11 mouse cellular contexts compared by ENCODE assay signal in the genomic region with DNA sequence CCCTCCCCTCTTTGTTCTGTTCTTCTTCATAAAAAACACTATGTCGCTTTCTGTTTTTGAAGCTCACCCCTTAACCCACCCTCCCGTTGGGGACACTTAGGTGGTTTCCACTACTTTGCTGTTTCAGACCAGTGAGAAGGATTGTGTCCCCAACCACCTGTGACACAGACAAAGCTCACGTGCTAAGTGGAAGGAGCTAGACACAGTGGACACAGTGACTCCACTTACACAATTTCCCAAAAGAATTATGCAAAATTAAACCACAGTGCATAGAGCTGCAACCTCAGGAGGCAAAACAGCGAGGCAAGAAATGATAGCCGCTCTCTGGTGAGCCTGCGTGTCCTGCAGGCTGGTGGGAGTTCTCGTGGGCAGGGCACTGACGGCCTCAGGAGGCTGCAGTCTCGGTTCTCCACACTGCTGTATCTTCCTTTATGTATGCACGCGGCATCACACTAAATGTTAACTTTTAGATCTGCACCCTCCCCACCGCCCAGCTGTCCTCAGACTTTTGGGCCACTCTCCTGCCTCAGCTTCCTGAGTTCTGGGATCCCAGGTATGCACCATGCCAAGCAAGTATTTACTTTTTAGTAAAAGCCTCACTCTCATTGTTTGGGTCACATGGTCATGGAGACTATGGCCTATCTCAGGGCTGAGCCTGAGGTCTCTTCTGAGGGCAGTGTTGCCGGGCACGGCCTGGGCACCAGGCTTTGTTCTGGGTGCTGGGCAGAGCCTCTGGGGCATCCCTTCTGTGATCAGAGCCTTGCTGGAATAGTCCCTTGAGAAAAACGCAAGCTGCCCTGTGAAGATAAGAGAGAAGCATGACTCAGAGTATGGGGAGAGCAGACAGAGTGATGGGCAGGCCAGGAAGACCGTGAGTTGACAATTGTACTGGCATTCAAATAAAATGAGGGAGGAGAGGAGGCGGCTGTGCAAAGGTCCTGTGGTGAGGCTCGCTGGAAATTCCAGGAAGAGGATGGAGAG. TPM values are rescaled to one million over a fixed set of nuclear protein-coding genes. Genes with fewer than 3 reads are reported as not detected.
A peak's percentile ranks its signal among the peaks of the same experiment; 100 is the strongest.
DNase-seq lines count a peak whose midpoint lies in the region; ATAC-seq and TF ChIP-seq lines count a peak whose summit lies in the region.
"Had no signal": no experiment of that assay in that cellular context is flagged by ENCODE, and none has a peak within 500 bp of the region (broad histone marks: within the 10 kb centered on the region; RNA-seq: fewer than 3 reads in every experiment).

No protein-coding gene starts in this region.

- peak; percentile 99 for TF ChIP-seq EP300 in liver, postnatal 0 days (IDR thresholded peaks at IDR 0.05; ENCODE audit: low read depth)

- no peaks in the 10 kb centered on the region for H3K27me3 ChIP-seq in heart, embryonic 12.5 days (replicated peaks)
- no peaks in the 10 kb centered on the region for H3K27me3 ChIP-seq in liver, postnatal 0 days (ENCODE audit: insufficient read depth, low read length)
- H3K27me3 ChIP-seq: midbrain, embryonic 12.5 days had no signal

- TF ChIP-seq CTCF in liver, postnatal 0 days (IDR thresholded peaks at IDR 0.05; ENCODE audit: low read depth) = no peak

- H3K4me3 ChIP-seq in heart, embryonic 12.5 days = no peak overlapping the region
- H3K4me3 ChIP-seq in liver, postnatal 0 days (ENCODE audit: low read depth, low read length) = peak overlapping the region; percentile 18; the same call in 1 of the 2 replicates
- H3K4me3 ChIP-seq: midbrain, embryonic 12.5 days had no signal

- intact Hi-C loops in heart, postnatal 25 days (cut with DNase I) = loop anchor here (2.0 to 5.0 kb wide), 2 partner anchors 52 to 95 kb away; no protein-coding TSS in a partner anchor

- peak; percentile 92 for ATAC-seq in heart, embryonic 12.5 days (ENCODE audit: insufficient number of reproducible peaks, low FRiP score)
- ATAC-seq in CD4-positive, CD25-positive, alpha-beta regulatory T cell, adult 4 months = peak; percentile 8
- ATAC-seq in common myeloid progenitor, adult 5-6 weeks (replicated peaks; ENCODE audit: low read depth, poor library complexity, severe bottlenecking) = peak; percentile 82
- peak; percentile 94 for ATAC-seq in liver, postnatal 0 days
- no peak for ATAC-seq in inflammation-experienced regulatory T-cells, adult 6 months
- ATAC-seq: hindbrain, embryonic 16.5 days had no signal

- no peak for DNase-seq in heart, postnatal 25 days (ENCODE audit: low spot score)
- DNase-seq in liver, postnatal 0 days = peak; percentile 70
- no peak for DNase-seq in gastrocnemius, adult 8-10 months (ENCODE audit: low spot score in 2 of 2)
- no peak for DNase-seq in kidney, adult 9 months
- DNase-seq: adrenal gland, adult 8-10 months had no signal

- no peaks in the 10 kb centered on the region for H3K36me3 ChIP-seq in heart, embryonic 12.5 days
- H3K36me3 ChIP-seq in liver, postnatal 0 days (replicated peaks; ENCODE audit: insufficient read depth, low read length) = no peaks in the 10 kb centered on the region
- H3K36me3 ChIP-seq: midbrain, embryonic 12.5 days had no signal

- peak overlapping the region; percentile 61 for H3K27ac ChIP-seq in heart, embryonic 12.5 days (ENCODE audit: poor library complexity, severe bottlenecking)
- peak overlapping the region; percentile 98 for H3K27ac ChIP-seq in liver, postnatal 0 days (ENCODE audit: low read depth)
- H3K27ac ChIP-seq: midbrain, embryonic 12.5 days had no signal

- peaks cover 13% of the 10 kb centered on the region for H3K4me1 ChIP-seq in heart, embryonic 12.5 days (replicated peaks)
- peaks cover 48% of the 10 kb centered on the region for H3K4me1 ChIP-seq in liver, postnatal 0 days (ENCODE audit: insufficient read depth)
- H3K4me1 ChIP-seq: midbrain, embryonic 12.5 days had no signal

- H3K9me3 ChIP-seq in heart, embryonic 12.5 days (replicated peaks) = no peaks in the 10 kb centered on the region
- H3K9me3 ChIP-seq in liver, postnatal 0 days (ENCODE audit: low read length) = no peaks in the 10 kb centered on the region
- H3K9me3 ChIP-seq: midbrain, embryonic 12.5 days had no signal

- 69% methylated on average over 18 of the region's 18 CpGs for WGBS in heart, embryonic 12.5 days
- 53% methylated on average over 18 of the region's 18 CpGs for whole genome bisulfite sequencing in liver, postnatal 0 days (ENCODE audit: insufficient replicate concordance)

- no peak overlapping the region for H3K9ac ChIP-seq in heart, embryonic 12.5 days
- peak overlapping the region; percentile 62 for H3K9ac ChIP-seq in liver, postnatal 0 days (replicated peaks)
- H3K9ac ChIP-seq: midbrain, embryonic 12.5 days had no signal

- H3K4me2 ChIP-seq in heart, embryonic 12.5 days = no peak overlapping the region
- H3K4me2 ChIP-seq in liver, postnatal 0 days (ENCODE audit: low read depth, low read length) = peak overlapping the region; percentile 65
- H3K4me2 ChIP-seq: midbrain, embryonic 12.5 days had no signal

RNA-seq across cellular contexts. Expression of a gene that starts 11.5 kb away (rescaled TPM):
- 0.10 and 0.12 TPM in 2 replicates for polyA plus RNA-seq in heart, embryonic 12.5 days (2016; fragmentation: Nextera tagmentation; extraction: Ambion mirVana)
- total RNA-seq in heart, postnatal 25 days (2021) = under 1 TPM in 1 of 2 experiments, not detected in 1; 0.16 TPM
- under 1 TPM in 1 of 2 experiments, not detected in 1; 0.20 TPM for polyA plus RNA-seq in CD4-positive, CD25-positive, alpha-beta regulatory T cell, adult 4 months (2017; shearing (Covaris generic))
- total RNA-seq in common myeloid progenitor, adult 5-6 weeks (2017) = 0.55 TPM in 1 of 2 replicates, not detected in the other
- polyA plus RNA-seq in liver, postnatal 0 days (2015; fragmentation: Nextera tagmentation; extraction: Ambion mirVana) = 7.3 and 8.6 TPM in 2 replicates
- polyA plus RNA-seq in inflammation-experienced regulatory T-cells, adult 6 months (2017; shearing (Covaris generic)) = under 1 TPM; 0.21 to 0.39 (median 0.38) TPM
- not detected for total RNA-seq in gastrocnemius, adult 8-10 months (2022)

RNA-seq across cellular contexts. Expression of a gene that starts 29.5 kb away (rescaled TPM):
- 14.1 and 14.4 TPM in 2 replicates for polyA plus RNA-seq in heart, embryonic 12.5 days (2016; fragmentation: Nextera tagmentation; extraction: Ambion mirVana)
- 1 to 10 TPM; 7.5 to 9.1 TPM for total RNA-seq in heart, postnatal 25 days (2021)
- 10 to 100 TPM; 17.8 to 21.8 TPM for polyA plus RNA-seq in CD4-positive, CD25-positive, alpha-beta regulatory T cell, adult 4 months (2017; shearing (Covaris generic))
- total RNA-seq in common myeloid progenitor, adult 5-6 weeks (2017) = 23.6 and 24.5 TPM in 2 replicates
- 19.1 and 22.0 TPM in 2 replicates for polyA plus RNA-seq in liver, postnatal 0 days (2015; fragmentation: Nextera tagmentation; extraction: Ambion mirVana)
- 10 to 100 TPM; 13.1 to 22.6 (median 13.8) TPM for polyA plus RNA-seq in inflammation-experienced regulatory T-cells, adult 6 months (2017; shearing (Covaris generic))
- total RNA-seq in gastrocnemius, adult 8-10 months (2022) = 1 to 10 TPM; 2.8 to 4.0 (median 3.2) TPM

RNA-seq across cellular contexts. Expression of a gene that starts 44.9 kb away (rescaled TPM):
- polyA plus RNA-seq in heart, embryonic 12.5 days (2016; fragmentation: Nextera tagmentation; extraction: Ambion mirVana) = 91.4 and 95.4 TPM in 2 replicates
- 10 to 100 TPM; 45.6 to 50.7 TPM for total RNA-seq in heart, postnatal 25 days (2021)
- polyA plus RNA-seq in CD4-positive, CD25-positive, alpha-beta regulatory T cell, adult 4 months (2017; shearing (Covaris generic)) = 100 to 1,000 TPM; 100 to 121 TPM
- total RNA-seq in common myeloid progenitor, adult 5-6 weeks (2017) = 96.1 and 135 TPM in 2 replicates
- polyA plus RNA-seq in liver, postnatal 0 days (2015; fragmentation: Nextera tagmentation; extraction: Ambion mirVana) = 40.5 and 41.1 TPM in 2 replicates
- polyA plus RNA-seq in inflammation-experienced regulatory T-cells, adult 6 months (2017; shearing (Covaris generic)) = 100 to 1,000 TPM; 110 to 152 (median 125) TPM
- total RNA-seq in gastrocnemius, adult 8-10 months (2022) = 10 to 100 TPM; 58.0 to 74.4 (median 64.0) TPM
